Mouse (Mus musculus) CD4-positive helper T cell, adult 2 months (primary cell): ENCODE results near the gene Frmd4a.

Source experiments
- DNase-seq: peaks from one replicate; pipeline ENCODE4 v3.0.0-alpha.2; 2012; ENCODE audit warnings: low read depth, missing footprints, low spot score

Frmd4a gene

DNA sequence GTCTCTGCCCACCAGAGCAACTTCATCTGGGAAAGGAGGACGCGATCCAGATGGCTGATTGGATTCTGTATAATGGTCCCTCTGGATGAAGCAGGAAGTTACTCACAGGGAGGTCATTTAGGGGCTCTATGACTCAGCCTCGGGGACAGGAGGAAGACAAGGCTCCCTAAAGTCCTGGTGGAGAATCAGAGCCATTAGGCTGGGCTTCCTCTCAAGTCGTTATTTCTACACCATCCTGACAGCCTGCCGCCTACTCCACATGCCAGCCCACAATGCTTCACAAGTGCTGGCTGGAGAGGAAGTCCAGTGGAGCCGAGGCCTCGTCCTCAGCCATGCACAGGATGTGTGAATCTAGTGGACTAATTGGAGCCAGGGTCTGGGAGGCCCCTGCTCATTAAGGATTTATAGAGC, 537.7 kb downstream of the Frmd4a start:
- DNase-seq: no peak

DNA sequence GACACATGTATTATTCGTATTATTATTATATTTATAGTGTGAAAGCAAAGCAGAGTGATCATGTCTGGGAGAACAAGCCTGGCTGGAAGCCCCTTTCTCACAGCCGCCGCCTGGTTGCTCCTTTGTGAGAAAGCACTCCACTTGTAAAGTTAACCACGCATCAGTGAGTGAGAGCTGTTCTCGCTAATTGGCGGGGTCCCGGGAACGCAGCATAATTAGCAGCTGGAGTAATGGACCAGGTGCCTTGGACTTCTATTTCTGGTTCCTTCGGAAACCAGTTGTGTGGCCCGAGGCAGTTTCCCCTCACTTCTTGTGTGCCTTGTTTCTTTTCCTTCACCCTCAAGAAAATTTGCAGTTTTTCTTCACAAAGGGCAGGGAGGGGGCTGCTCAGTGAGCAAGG, 538.7 kb downstream of the Frmd4a start:
- DNase-seq: no peak

DNA sequence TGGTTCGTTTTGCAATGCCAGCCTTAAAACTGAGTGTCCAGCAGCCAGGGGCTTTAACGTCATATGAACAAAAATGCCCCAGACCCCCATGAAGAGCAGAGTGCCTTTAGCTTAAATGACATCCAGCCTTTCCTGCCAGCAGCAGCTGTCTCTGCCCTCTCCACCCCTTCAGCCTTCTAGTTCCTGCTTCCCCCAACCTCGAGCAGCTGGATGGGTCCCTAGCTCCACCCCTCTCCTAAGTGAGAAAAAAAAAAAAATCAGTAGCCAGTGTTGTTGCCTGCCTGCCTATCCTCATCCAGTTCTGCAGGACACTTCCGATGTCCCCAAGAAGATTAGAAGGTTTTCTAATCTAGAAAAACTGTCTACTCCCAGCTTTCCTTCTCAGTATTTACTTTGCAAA, 539.5 kb downstream of the Frmd4a start:
- DNase-seq: no peak

DNA sequence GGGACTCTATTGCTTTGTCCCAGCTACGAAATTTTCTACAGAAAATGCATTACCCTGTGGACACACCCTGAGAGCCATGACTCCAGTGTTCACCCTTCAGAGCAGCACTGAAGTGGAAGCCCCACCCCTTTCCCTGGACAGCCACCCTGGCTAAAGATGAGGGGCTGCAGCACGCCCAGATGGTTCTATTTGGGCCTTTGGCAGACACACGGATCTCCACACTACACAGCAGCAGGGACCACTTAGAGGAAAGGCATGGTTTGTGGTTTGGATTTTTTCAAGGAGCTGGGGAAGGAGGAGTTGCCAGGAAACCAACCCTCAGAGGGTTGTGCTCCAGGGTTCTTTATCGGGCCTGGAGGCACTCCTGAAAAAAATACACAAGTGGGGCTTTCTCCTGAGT, 539.9 kb downstream of the Frmd4a start:
- no peak for DNase-seq

DNA sequence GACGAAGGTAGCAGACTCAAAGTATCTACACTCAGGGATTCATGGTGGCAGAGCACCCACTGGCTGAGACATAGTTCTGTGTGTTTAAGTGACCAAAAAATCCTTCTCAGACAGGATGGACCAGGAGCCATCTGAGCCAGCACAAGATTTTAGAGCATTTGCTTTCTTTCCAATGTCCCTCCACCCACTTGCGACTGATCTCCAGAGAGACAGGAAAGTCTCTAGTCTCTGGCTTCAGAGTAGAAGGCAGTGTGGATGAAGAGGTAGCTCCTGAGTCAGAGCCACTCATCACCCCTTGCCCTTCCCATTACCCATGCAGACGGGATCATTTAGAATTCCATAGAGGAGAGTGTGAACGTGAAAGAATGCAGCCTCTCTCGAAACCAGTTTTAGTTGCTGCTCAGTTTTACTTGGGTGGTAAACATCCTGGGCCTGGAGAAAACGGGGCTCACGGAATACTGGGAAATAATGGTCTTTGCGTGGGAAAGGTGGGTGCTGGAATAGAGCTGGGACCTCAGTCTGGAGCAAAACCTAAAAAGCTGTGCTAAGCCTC, 541.2 kb downstream of the Frmd4a start:
- DNase-seq: no peak

DNA sequence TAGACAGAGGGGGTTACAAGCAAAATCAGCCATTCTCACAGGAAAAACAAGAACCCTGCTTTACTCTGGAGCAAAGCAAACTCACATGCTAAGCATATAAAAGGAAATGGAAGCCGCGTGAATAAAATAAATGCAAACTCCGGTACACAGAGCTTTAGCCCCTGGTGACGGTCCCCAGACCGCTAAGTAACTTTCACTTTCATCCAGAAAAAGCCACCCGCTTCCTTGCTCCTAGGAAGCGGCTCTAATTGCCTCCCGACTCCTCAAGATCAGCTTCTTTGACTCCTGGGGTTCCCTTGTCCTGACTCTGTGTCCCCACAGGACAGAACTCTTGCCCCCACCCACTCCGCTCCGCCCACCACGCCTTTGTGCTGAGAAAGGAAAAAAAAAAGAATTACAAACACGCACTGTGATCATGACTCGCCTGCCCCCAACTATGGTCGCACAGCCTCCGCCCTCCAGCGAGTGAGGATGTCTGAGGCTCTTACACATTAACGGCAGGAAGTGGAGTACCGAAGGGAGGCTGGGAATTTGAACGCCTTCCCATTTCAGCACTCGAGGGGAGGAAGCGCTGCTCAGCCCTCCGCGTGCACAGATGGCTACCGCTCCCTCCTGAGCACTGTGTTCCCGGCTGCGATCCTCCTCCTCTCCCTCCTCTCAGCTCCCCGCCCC, 541.8 kb downstream of the Frmd4a start:
- peak; percentile 61 for DNase-seq

DNA sequence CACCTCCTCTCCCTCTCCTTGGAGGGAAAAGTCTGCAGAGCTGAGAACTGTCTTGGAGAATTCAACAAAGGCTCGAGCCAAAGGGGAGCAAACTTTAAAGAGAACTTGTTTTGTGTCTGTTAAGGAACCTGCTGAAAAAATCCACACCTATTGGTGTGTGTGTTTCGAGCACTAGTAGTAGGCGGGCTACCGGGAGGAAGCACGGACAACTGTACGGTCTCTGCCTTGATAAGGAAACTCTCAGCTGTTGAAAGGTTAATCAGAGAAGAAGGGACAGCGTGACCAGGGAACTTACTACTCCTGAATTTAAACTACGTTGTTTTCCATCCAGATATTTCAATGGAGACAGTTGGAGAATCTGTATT, 542.3 kb downstream of the Frmd4a start:
- peak; percentile 40 for DNase-seq

DNA sequence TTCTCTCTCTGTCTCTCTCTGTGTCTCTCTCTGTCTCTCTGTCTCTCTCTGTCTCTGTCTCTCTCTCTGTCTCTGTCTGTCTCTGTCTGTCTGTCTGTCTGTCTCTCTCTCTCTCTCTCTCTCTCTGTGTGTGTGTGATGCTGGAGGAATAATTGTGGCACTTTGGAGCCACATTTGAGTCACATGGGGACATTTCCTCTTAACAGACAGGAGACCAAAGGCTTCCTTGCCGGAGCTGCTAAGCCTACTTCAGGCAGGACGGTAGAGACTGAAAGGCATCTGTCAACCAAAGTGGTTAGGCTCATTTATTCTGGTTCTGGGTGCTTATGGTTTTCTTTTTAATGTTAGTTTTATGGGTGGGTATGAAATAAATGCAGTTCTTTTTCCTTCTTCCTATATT, 543.0 kb downstream of the Frmd4a start:
- peak; percentile 16 for DNase-seq

DNA sequence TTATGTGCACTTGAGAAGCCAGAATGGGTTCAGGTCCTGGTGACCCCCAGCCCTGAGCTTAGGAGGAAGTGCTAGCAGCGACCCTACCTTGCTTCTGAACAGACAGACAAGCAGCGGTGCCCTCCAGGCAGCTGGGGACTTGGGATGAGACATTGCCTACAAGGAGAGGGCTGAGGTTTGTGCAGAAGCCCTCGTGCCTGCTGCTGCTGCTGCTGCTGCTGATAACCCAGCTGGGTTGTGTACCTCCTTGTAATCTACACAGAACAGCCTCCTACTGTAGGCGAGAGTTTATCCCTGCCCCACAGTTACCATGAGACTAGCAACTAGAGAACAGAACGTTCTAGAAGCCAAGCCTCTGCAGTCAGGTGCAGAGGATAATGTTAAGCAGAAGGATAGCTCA, 543.7 kb downstream of the Frmd4a start:
- no peak for DNase-seq

DNA sequence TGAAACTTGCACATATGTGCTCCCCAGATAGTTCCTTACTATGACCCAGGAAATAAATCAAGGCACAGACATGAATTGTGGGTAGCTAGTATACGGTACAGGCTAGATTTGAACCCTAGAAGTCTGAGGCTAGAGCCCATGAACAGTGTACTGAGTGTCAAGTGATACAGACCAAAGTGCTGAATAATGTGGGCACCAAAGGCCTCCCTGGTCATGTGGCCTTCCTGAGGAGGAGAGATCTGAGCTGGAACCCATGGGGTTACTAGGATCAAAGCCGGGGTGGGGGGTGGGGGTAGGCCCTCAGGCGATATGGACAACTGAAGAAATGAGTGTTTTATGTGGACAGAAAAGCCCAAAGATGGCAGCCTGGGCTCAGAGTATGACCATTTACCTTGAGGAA, 544.9 kb downstream of the Frmd4a start:
- DNase-seq: no peak

DNA sequence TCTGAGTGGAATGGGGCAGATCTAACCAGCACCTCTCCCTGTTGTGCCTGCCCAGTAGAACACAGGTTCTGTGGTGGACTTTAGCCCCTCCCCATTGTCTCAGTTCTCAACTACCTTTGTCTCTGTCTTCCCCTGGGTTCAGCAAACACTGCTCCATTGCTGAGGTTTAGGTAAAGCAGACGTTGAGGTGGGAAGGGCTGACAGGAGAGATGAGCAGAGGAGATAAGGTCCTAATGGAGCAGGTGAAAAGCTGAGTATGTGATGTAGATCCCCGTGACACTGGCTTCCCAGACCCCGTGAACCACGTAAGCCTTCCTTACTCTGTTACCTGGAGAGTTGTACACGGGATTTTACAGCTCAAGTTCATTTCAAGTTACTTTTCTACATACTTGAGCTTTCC, 545.3 kb downstream of the Frmd4a start:
- no peak for DNase-seq

DNA sequence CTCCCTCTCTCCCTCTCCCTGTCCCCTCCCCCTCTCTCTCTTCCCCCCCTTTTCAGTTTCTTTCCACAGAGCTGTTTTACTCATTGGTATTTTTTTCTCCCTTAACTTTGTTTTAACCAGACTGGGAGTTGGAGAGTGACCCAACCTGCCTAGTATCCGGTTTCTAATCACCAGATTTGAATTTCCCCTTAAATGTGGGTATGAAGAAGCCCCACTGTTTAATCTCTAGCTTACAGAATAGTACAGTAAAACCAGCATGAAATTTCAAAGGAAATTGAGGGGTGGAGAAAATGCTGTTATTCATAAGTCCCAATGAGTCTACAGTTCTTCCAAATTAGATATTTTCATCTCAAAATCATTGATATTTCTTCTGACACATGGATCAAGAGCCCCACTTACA, 545.8 kb downstream of the Frmd4a start:
- DNase-seq: no peak

DNA sequence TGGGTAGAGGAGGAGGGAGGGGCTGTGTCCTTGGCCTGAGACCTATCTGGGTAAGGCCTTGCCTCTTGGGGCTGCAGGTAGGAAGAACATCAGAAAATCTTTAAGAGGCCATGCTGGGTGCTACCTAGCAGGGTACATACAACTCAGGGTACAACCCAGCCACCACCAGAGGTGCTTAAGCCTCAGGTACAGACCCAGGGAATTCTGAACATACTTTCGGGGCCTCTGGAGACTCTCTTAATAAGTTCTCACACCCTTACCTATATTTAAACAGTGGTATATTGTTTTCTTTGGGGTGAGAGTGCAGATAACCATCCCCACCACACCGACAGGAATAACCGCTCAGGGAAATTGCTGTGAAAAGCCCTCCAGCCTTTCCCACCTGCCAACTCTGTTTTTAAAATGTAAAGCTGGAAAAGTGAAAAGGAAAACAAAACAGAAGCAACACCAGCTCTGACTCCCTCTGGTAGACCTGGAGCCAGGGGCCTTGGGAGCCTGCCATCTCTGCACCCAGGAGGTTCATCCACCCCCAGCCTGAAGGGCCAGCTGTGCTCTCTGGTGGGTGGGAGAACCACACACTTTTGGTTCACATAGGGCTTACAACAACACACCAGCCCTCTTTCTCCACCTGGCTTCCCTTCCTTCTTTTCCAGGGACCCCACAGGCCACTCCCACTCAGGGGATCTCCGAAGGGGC, 548.9 kb downstream of the Frmd4a start:
- DNase-seq: no peak

DNA sequence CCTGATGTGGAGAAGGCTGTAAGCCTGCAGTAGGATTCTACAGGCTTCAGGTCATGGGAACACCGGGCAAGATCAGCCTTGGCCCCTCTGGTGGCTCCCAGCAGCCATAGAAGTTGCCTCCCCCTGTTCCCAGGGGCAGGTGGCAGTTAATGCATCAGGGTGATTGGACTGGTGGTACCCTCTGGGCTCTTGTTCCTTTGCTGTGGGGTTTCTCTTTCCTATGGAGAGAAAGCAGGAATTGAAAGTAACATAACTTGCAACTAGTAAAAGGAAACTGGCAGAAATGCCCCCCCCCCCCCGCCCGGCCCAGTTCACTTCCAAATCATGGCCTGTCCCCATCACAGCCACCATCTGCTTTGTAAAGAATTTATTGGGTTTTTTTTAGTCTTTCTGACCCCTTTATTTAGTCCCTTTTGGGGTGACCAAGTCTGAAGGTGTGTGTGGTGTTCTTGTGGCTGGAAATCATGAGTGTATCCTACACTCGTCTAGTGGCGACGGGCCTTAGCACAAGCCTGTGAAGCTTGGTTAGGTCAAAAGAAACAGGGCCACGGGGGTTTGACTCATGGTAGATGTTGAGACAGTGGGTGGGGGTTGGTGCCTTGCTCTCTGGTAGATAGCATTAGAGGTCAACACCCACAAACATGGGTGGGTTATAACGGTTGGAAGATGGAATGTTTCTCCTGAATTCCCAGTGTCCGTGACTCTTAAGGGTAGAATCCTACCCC, 549.6 kb downstream of the Frmd4a start:
- no peak for DNase-seq

DNA sequence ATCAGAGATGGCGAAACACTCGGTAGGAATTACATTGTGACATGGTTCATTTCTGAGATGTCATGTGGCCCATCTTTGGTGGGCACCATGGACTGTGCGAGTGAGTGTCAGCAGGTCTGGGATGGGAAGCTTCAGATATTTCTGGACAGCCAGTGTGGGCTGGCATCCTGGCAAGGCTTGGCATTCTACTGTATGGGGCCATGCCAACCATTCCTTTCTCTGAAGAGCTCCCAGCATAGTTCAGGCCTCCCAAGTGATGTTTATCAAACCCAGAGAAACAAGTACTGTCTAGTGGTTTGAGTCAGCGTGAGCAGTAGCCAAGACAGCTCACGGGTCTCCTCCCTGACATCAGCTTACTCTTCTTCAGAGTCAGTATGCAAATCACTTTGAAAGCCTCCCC, 551.5 kb downstream of the Frmd4a start:
- DNase-seq: no peak

DNA sequence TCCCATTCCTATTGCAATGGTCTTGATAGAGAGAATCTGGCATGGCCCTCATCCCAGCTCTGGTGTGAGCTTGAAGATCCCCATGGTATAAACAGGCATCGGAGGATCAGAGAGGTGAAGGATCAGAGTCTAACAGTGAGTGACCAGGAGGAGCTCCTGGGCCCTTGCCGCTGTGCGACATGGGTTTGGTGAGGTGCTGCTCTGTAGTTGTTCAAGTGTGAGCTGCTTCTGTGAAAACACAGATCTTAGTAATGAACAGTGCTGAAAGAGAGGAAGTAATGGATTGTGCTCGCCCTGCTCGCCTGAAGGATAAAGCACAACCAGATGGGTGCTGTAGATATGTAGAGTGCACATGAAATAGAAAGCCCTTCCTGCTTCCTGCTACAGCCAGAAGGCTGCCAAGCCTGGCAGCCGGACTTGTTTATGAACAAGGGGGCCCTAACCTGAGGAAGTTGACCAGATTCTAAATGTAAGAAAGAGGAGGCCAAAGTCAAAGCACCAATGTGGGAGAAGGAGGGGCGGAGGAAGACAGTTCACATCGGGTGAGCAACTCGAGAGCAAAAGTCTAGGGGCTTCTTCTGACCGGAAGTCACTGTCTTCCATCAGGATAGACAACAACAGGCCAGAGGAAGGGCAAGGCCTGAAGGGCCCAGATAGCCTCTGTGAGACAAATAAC, 552.8 kb downstream of the Frmd4a start:
- no peak for DNase-seq

DNA sequence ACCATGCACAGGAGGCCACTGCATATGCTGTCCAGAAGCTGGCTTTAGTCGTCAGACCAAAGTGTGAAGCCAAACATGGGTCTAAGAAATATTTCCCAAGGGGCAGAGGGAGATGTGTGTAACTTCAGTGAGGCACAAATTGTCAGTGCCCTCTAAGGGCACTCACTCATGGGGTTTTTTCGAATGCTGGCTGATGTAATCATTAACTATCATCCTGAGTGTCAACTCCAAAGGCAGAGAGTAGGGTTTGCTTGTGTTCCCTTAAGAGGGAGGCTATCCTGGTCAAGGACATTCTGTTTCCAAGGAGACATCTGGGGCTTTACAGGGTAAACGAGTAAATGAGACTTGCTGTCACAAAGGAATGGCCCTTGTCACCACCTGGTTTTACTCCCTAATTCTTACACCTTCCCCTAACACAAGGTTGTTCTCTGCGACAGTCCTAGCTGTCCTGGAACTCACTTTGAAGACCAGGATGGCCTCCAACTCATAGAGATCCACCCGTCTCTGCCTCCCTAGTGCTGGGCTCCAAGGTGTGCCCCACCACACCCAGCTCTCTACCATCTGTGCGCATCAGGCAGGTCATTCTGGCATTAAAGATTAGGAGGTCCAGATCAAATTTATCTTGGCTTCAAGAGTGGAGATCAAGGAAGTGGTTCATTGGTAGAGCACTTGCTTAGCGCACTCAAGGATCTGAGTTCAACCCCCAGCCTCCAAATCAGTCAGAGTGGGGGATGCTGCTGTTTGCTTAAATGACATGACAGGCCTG, 555.2 kb downstream of the Frmd4a start:
- DNase-seq: no peak

DNA sequence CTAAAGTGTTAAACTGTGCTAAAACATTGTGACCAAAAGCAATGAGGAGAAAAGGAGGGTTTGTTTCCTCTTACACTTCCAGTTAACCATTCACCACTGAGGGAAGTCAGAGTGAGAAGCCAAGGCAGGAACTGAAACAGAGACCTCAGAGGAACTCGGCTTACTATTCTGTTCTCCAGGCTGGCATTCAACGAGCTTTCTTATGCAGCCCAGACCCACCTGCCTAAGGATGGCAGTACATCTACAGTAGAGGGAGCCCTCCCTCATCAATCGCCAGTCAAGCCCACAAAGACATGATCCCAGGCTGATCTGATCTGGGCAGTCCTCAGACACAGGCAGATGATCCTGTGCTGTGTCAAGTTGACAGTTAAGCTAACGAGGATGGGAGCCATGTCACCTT, 555.9 kb downstream of the Frmd4a start:
- no peak for DNase-seq

DNA sequence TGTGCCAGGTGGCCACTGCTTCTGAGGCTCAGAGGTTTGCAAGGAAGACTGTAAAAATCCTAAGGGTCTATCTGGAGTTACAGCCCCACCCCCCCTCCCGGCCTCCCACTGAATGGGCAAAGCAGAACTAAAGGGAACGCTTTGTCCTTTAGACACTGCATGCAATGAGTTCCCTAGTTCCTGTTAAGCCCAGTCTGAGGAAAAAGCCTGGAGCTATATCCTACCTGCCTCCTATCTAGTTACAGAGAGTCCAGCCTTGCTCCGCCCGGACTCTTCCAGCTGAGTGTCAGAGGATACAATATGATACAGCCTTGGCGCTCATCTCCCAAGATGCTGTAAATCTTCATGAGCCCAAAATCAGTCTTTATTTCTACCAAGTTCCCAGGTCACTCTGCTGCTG, 556.7 kb downstream of the Frmd4a start:
- no peak for DNase-seq

DNA sequence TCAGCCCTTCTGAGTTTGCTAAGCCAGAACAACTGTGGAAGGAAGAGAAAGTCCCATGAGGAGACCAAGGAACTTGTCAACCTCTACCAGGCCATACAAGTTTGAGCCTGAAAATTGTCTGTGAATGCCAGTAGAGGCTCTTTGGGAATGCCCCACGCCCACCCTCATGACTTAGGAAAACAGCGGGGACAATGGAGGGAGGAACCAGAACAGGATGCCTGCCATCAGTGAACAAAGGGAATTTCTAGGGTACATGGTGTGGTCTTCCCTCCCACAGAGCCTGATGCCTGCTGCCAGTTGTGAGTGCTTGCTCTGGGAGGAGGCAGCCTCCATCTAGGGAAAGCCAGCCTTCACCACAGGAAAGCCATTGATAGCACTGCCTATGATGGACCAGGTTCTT, 557.6 kb downstream of the Frmd4a start:
- DNase-seq: no peak

DNA sequence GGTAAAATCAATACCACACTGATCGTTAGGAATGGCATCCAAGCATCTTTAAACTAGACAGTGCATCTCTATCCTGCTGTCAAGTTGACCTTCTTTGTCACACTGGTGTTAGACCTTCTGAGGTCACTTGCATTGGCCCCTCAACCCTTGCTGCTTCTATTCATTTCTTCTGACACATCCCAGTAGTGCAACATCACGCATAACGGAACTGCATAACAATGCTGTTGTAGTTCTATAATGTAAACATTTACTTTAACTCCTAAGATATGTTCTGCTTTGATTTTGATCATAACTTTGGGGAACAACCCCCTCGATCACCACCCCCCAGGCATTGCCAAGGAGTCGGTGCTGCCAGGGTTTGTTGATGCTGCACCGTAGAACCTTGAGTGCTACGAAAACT, 558.5 kb downstream of the Frmd4a start:
- DNase-seq: no peak
